Mouse (Mus musculus) heart, embryonic 12.5 days (tissue): ENCODE measurements around the gene Fcgr4. TPM values are rescaled to one million over a fixed set of nuclear protein-coding genes. Genes with fewer than 3 reads are reported as not detected.
"Not testable (repeated sequence)": the region's sequence is repeated elsewhere in the genome, so short reads cannot be mapped to it uniquely, and the experiment has no call there.

Source experiments
- ATAC-seq: fragments of 200-750 bp; cut with Nextera tagmentation; 2 replicates; pipeline ENCODE4 v1.8.0; 2017; ENCODE audit warnings: moderate TSS enrichment, moderate library complexity; ENCODE audit not compliant: insufficient number of reproducible peaks, low FRiP score
- H3K27ac ChIP-seq: fragments of 300-500 bp; sonication (generic); 2 replicates; pipeline ENCODE4 v1.5.1; 2016; ENCODE audit warnings: mild to moderate bottlenecking, moderate library complexity; ENCODE audit not compliant: poor library complexity, severe bottlenecking
- H3K27me3 ChIP-seq: fragments of 300-500 bp; sonication (generic); replicated peaks from 2 replicates; pipeline ENCODE4 v1.6.1; 2016; ENCODE audit warnings: mild to moderate bottlenecking, moderate library complexity
- H3K36me3 ChIP-seq: fragments of 300-500 bp; sonication (generic); 2 replicates; pipeline ENCODE4 v1.6.1; 2016; ENCODE audit warnings: mild to moderate bottlenecking, moderate library complexity
- H3K4me1 ChIP-seq: fragments of 300-500 bp; sonication (generic); replicated peaks from 2 replicates; pipeline ENCODE4 v1.6.1; 2016; ENCODE audit warnings: mild to moderate bottlenecking
- H3K4me2 ChIP-seq: fragments of 300-500 bp; sonication (generic); 2 replicates; pipeline ENCODE4 v1.6.1; 2016; ENCODE audit warnings: mild to moderate bottlenecking, moderate library complexity
- H3K4me3 ChIP-seq: fragments of 300-500 bp; sonication (generic); 2 replicates; pipeline ENCODE4 v1.5.1; 2016; ENCODE audit warnings: mild to moderate bottlenecking
- H3K9ac ChIP-seq: fragments of 300-500 bp; sonication (generic); 2 replicates; pipeline ENCODE4 v1.6.1; 2016; ENCODE audit warnings: mild to moderate bottlenecking, moderate library complexity
- H3K9me3 ChIP-seq: fragments of 300-500 bp; sonication (generic); replicated peaks from 2 replicates; pipeline ENCODE4 v1.6.1; 2016; ENCODE audit warnings: mild to moderate bottlenecking, moderate library complexity
- WGBS: fragments of 180-500 bp; shearing (Covaris S2); methylation state at CpG from one replicate; pipeline ENCODE4 v1.1.7; 2016; 5-methylcytosine and 5-hydroxymethylcytosine counted together
- polyA plus RNA-seq: library from polyadenylated mRNA; unstranded; fragments of >200 nt; fragmentation: Nextera tagmentation; extraction: Ambion mirVana; gene quantifications from 2 replicates; pipeline ENCODE4 v1.2.1, GENCODE M21; 2016

Fcgr4 gene
- polyA plus RNA-seq, 1 experiment from 2014 or later = 0.14 TPM

GRCm38 (mm10) chr1:171053305-171053704 lies 34.6 kb downstream of the Fcgr4 start:
- Histone ChIP-seq H3K27ac (no peak overlapping the region), H3K4me3 (no peak overlapping the region), H3K4me1 (no peaks in the 10 kb centered on the region), H3K4me2 (no peak overlapping the region), H3K27me3 (no peaks in the 10 kb centered on the region), H3K36me3 (no peaks in the 10 kb centered on the region), H3K9me3 (no peaks in the 10 kb centered on the region), H3K9ac (no peak overlapping the region)
- no peak for ATAC-seq
- 84% methylated on average over 6 of the region's 6 CpGs for WGBS

GRCm38 (mm10) chr1:171057253-171057652 lies 38.5 kb downstream of the Fcgr4 start:
- 79% methylated on average over 5 of the region's 5 CpGs for WGBS
- H3K4me2 ChIP-seq = no peak overlapping the region
- no peak for ATAC-seq
- no peaks in the 10 kb centered on the region for H3K27me3 ChIP-seq
- H3K4me1 ChIP-seq = peaks cover 11% of the 10 kb centered on the region
- no peak overlapping the region for H3K4me3 ChIP-seq
- no peak overlapping the region for H3K9ac ChIP-seq
- H3K27ac ChIP-seq = no peak overlapping the region
- no peaks in the 10 kb centered on the region for H3K9me3 ChIP-seq
- H3K36me3 ChIP-seq = no peaks in the 10 kb centered on the region

GRCm38 (mm10) chr1:171059203-171059602 lies 40.5 kb downstream of the Fcgr4 start:
- ATAC-seq = no peak

GRCm38 (mm10) chr1:171060392-171060791 lies 41.7 kb downstream of the Fcgr4 start:
- Histone ChIP-seq H3K36me3 (no peaks in the 10 kb centered on the region), H3K4me1 (peaks cover 15% of the 10 kb centered on the region), H3K9ac (no peak overlapping the region), H3K4me2 (peak overlapping the region; percentile 52), H3K9me3 (no peaks in the 10 kb centered on the region), H3K4me3 (0 out of 2 replicates have a peak overlapping the region, but pooled peaks have one; percentile 8), H3K27ac (no peak overlapping the region), H3K27me3 (peaks cover 10% of the 10 kb centered on the region)
- ATAC-seq = no peak
- 5% methylated on average over 10 of the region's 10 CpGs for WGBS

More at GRCm38 (mm10) chr1:171059203-171059602, 40.5 kb downstream of the Fcgr4 start:
- Histone ChIP-seq H3K9ac (no peak overlapping the region), H3K9me3 (no peaks in the 10 kb centered on the region), H3K36me3 (no peaks in the 10 kb centered on the region), H3K4me2 (no peak overlapping the region), H3K4me3 (no peak overlapping the region), H3K27me3 (peaks cover 6% of the 10 kb centered on the region; the same call in 1 of the 2 replicates), H3K27ac (no peak overlapping the region), H3K4me1 (peaks cover 11% of the 10 kb centered on the region)
- 57% methylated on average over 2 of the region's 2 CpGs for WGBS

- Histone ChIP-seq H3K4me2 (no peak overlapping the region), H3K9me3 (no peaks in the 10 kb centered on the region), H3K9ac (no peak overlapping the region), H3K27me3 (peaks cover 16% of the 10 kb centered on the region), H3K36me3 (no peaks in the 10 kb centered on the region), H3K4me1 (peaks cover 17% of the 10 kb centered on the region), H3K4me3 (no peak overlapping the region), H3K27ac (no peak overlapping the region)
- ATAC-seq = no peak
- 78% methylated on average over 3 of the region's 3 CpGs for WGBS
Measured at GRCm38 (mm10) chr1:171061566-171061965, 42.8 kb downstream of the Fcgr4 start.

- Histone ChIP-seq H3K4me3 (peak overlapping the region; percentile 39), H3K9ac (peak overlapping the region; percentile 11), H3K4me2 (peak overlapping the region; percentile 57), H3K4me1 (peaks cover 17% of the 10 kb centered on the region), H3K27me3 (peaks cover 22% of the 10 kb centered on the region)
- H3K9me3 ChIP-seq, H3K36me3 ChIP-seq, H3K27ac ChIP-seq: not testable (repeated sequence)
- WGBS = 8% methylated on average over 42 of the region's 61 CpGs
- peak; percentile 80 for ATAC-seq
Measured at GRCm38 (mm10) chr1:171063569-171064490, 45.1 kb downstream of the Fcgr4 start.

GRCm38 (mm10) chr1:171064491-171065242 lies 45.9 kb downstream of the Fcgr4 start, which contains the start of gene Fcgr3:
TSS of gene Fcgr3 (minus strand) at chr1:171064935.
- peak within 1 kb of the TSS; percentile 41 for H3K4me3 ChIP-seq
- peak within 1 kb of the TSS; percentile 58 for H3K4me2 ChIP-seq
- ATAC-seq = peak; percentile 70
- H3K9me3 ChIP-seq, H3K27ac ChIP-seq, H3K36me3 ChIP-seq: not testable (repeated sequence)
- peaks cover 27% of the 10 kb centered on the region for H3K27me3 ChIP-seq
- peaks cover 17% of the 10 kb centered on the region for H3K4me1 ChIP-seq
- 1% methylated on average over 45 of the region's 75 CpGs for WGBS
- peak within 1 kb of the TSS; percentile 11 for H3K9ac ChIP-seq

GRCm38 (mm10) chr1:171065243-171065587 lies 46.5 kb downstream of the Fcgr4 start:
- under 1% methylated on average over 24 of the region's 35 CpGs for WGBS
- Histone ChIP-seq H3K4me1 (peaks cover 12% of the 10 kb centered on the region), H3K4me2 (peak overlapping the region; percentile 58), H3K4me3 (peak overlapping the region; percentile 41), H3K27me3 (peaks cover 31% of the 10 kb centered on the region)
- H3K36me3 ChIP-seq, H3K9me3 ChIP-seq, H3K27ac ChIP-seq, H3K9ac ChIP-seq: not testable (repeated sequence)
- peak; percentile 56 for ATAC-seq

- H3K27ac ChIP-seq, H3K9ac ChIP-seq, H3K9me3 ChIP-seq, H3K36me3 ChIP-seq, H3K4me1 ChIP-seq: not testable (repeated sequence)
- 5% methylated on average over 32 of the region's 45 CpGs for WGBS
- Histone ChIP-seq H3K4me2 (peak overlapping the region; percentile 56), H3K27me3 (peaks cover 31% of the 10 kb centered on the region), H3K4me3 (peak overlapping the region; percentile 36)
- peak; percentile 1 for ATAC-seq
Measured at GRCm38 (mm10) chr1:171065768-171066167, 47.0 kb downstream of the Fcgr4 start.

- H3K4me2 ChIP-seq, H3K27ac ChIP-seq, H3K36me3 ChIP-seq, H3K4me1 ChIP-seq, H3K9ac ChIP-seq, H3K4me3 ChIP-seq, H3K9me3 ChIP-seq: not testable (repeated sequence)
- ATAC-seq = peak; percentile 37
- H3K27me3 ChIP-seq = peaks cover 33% of the 10 kb centered on the region
- WGBS = 14% methylated on average over 5 of the region's 10 CpGs
Measured at GRCm38 (mm10) chr1:171066583-171066982, 47.9 kb downstream of the Fcgr4 start.

- H3K9ac ChIP-seq, H3K27ac ChIP-seq, H3K4me2 ChIP-seq, ATAC-seq, H3K36me3 ChIP-seq, H3K4me1 ChIP-seq, H3K4me3 ChIP-seq, H3K9me3 ChIP-seq: not testable (repeated sequence)
- WGBS = 37% methylated on average over 5 of the region's 5 CpGs
- H3K27me3 ChIP-seq = peaks cover 33% of the 10 kb centered on the region
Measured at GRCm38 (mm10) chr1:171067928-171068327, 49.2 kb downstream of the Fcgr4 start.
